ENCODE assay signal across 10 mouse cellular contexts in genomic region chr11:95503581-95504180, GRCm38 (mm10). TPM values are rescaled to one million over a fixed set of nuclear protein-coding genes. Genes with fewer than 3 reads are reported as not detected.
DNase-seq lines count a peak whose midpoint lies in the region; ATAC-seq and TF ChIP-seq lines count a peak whose summit lies in the region.
"Had no signal": no experiment of that assay in that cellular context is flagged by ENCODE, and none has a peak within 500 bp of the region (broad histone marks: within the 10 kb centered on the region; RNA-seq: fewer than 3 reads in every experiment).

No protein-coding gene starts in this region.

- no peak for TF ChIP-seq EP300 in heart, postnatal 0 days (IDR thresholded peaks at IDR 0.05; ENCODE audit: low read depth)

- H3K36me3 ChIP-seq in midbrain, postnatal 0 days (ENCODE audit: insufficient read depth, low read length), result no peaks in the 10 kb centered on the region
- H3K36me3 ChIP-seq in midbrain, embryonic 10.5 days, result 0 out of 2 replicates have a peak, but pooled peaks cover 2% of the 10 kb centered on the region
- 0 out of 2 replicates have a peak, but pooled peaks cover under 1% of the 10 kb centered on the region for H3K36me3 ChIP-seq in heart, postnatal 0 days (replicated peaks; ENCODE audit: control insufficient read depth, insufficient read depth, low read length)
- H3K36me3 ChIP-seq in intestine, embryonic 15.5 days, result no peaks in the 10 kb centered on the region
- H3K36me3 ChIP-seq: embryonic facial prominence, embryonic 13.5 days; liver, embryonic 13.5 days had no signal

- DNase-seq in cerebellum, adult 11-12 months, result peak; percentile 29
- DNase-seq in cerebellum, postnatal 36 days, result no peak
- DNase-seq in midbrain, postnatal 0 days (ENCODE audit: low spot score), result peak; percentile 39
- DNase-seq in midbrain, embryonic 10.5 days (ENCODE audit: low spot score), result no peak
- peak; percentile 56 for DNase-seq in heart, postnatal 0 days (ENCODE audit: low spot score)
- peak; percentile 29 for DNase-seq in skeletal muscle tissue, adult 2 months (ENCODE audit: low read depth, low spot score)
- no peak for DNase-seq in layer of hippocampus, postnatal 36 days
- DNase-seq: liver, embryonic 13.5 days had no signal

- 61% methylated on average over 10 of the region's 10 CpGs for WGBS in midbrain, postnatal 0 days
- 75% methylated on average over 10 of the region's 10 CpGs for WGBS in midbrain, embryonic 10.5 days
- 32% methylated on average over 10 of the region's 10 CpGs for WGBS in heart, postnatal 0 days
- WGBS in intestine, embryonic 15.5 days, result 47% methylated on average over 10 of the region's 10 CpGs

- no peaks in the 10 kb centered on the region; the same call in 1 of the 2 replicates for H3K27me3 ChIP-seq in midbrain, postnatal 0 days (ENCODE audit: insufficient read depth, low read length)
- H3K27me3 ChIP-seq in midbrain, embryonic 10.5 days (ENCODE audit: low read depth, poor library complexity, severe bottlenecking), result peaks cover 22% of the 10 kb centered on the region; the same call in 1 of the 2 replicates
- H3K27me3 ChIP-seq in heart, postnatal 0 days (ENCODE audit: control insufficient read depth, insufficient read depth, low read length), result no peaks in the 10 kb centered on the region
- no peaks in the 10 kb centered on the region for H3K27me3 ChIP-seq in intestine, embryonic 15.5 days (replicated peaks)
- H3K27me3 ChIP-seq: embryonic facial prominence, embryonic 13.5 days had no signal

- H3K9ac ChIP-seq in midbrain, postnatal 0 days (replicated peaks; ENCODE audit: low read length, poor library complexity, severe bottlenecking), result no peak overlapping the region
- H3K9ac ChIP-seq in heart, postnatal 0 days (replicated peaks; ENCODE audit: low read depth, low read length), result 0 out of 2 replicates have a peak overlapping the region, but pooled peaks have one; percentile 27
- H3K9ac ChIP-seq in intestine, embryonic 15.5 days, result no peak overlapping the region
- H3K9ac ChIP-seq: embryonic facial prominence, embryonic 13.5 days; liver, embryonic 13.5 days had no signal

- no peaks in the 10 kb centered on the region for H3K9me3 ChIP-seq in midbrain, postnatal 0 days (ENCODE audit: low read length)
- no peaks in the 10 kb centered on the region for H3K9me3 ChIP-seq in midbrain, embryonic 10.5 days (replicated peaks)
- no peaks in the 10 kb centered on the region for H3K9me3 ChIP-seq in heart, postnatal 0 days (replicated peaks; ENCODE audit: control insufficient read depth, low read length)
- H3K9me3 ChIP-seq in intestine, embryonic 15.5 days, result no peaks in the 10 kb centered on the region
- H3K9me3 ChIP-seq: embryonic facial prominence, embryonic 13.5 days; liver, embryonic 13.5 days had no signal

- H3K4me3 ChIP-seq in midbrain, postnatal 0 days (ENCODE audit: low read depth, low read length), result no peak overlapping the region
- H3K4me3 ChIP-seq in midbrain, embryonic 10.5 days, result no peak overlapping the region
- H3K4me3 ChIP-seq in heart, postnatal 0 days (ENCODE audit: low read depth, low read length), result no peak overlapping the region
- no peak overlapping the region for H3K4me3 ChIP-seq in intestine, embryonic 15.5 days (replicated peaks)
- H3K4me3 ChIP-seq: embryonic facial prominence, embryonic 13.5 days; liver, embryonic 13.5 days had no signal

- TF ChIP-seq CTCF in midbrain, postnatal 0 days (IDR thresholded peaks at IDR 0.05), result no peak
- TF ChIP-seq CTCF in heart, postnatal 0 days (IDR thresholded peaks at IDR 0.05; ENCODE audit: low read depth), result no peak

- no peak overlapping the region for H3K4me2 ChIP-seq in midbrain, postnatal 0 days (ENCODE audit: low read depth, low read length, poor library complexity, severe bottlenecking)
- H3K4me2 ChIP-seq in heart, postnatal 0 days (ENCODE audit: low read depth, low read length), result peak overlapping the region; percentile 31; the same call in 1 of the 2 replicates
- H3K4me2 ChIP-seq in intestine, embryonic 15.5 days (replicated peaks), result no peak overlapping the region
- H3K4me2 ChIP-seq: embryonic facial prominence, embryonic 13.5 days; liver, embryonic 13.5 days had no signal

- no peaks in the 10 kb centered on the region; the same call in 1 of the 2 replicates for H3K4me1 ChIP-seq in midbrain, postnatal 0 days (ENCODE audit: insufficient read depth, low read length)
- H3K4me1 ChIP-seq in midbrain, embryonic 10.5 days, result peaks cover 32% of the 10 kb centered on the region
- H3K4me1 ChIP-seq in heart, postnatal 0 days (ENCODE audit: control insufficient read depth, insufficient read depth), result peaks cover 10% of the 10 kb centered on the region
- peaks cover 7% of the 10 kb centered on the region for H3K4me1 ChIP-seq in intestine, embryonic 15.5 days (replicated peaks)

- ATAC-seq in midbrain, postnatal 0 days (ENCODE audit: low FRiP score), result no peak
- ATAC-seq in heart, postnatal 0 days (ENCODE audit: insufficient read depth, low read depth), result peak; percentile 72
- no peak for ATAC-seq in intestine, embryonic 15.5 days

- H3K27ac ChIP-seq in midbrain, postnatal 0 days (ENCODE audit: low read depth, low read length), result no peak overlapping the region
- no peak overlapping the region for H3K27ac ChIP-seq in midbrain, embryonic 10.5 days (replicated peaks)
- H3K27ac ChIP-seq in heart, postnatal 0 days (ENCODE audit: low read depth), result peak overlapping the region; percentile 77
- no peak overlapping the region for H3K27ac ChIP-seq in intestine, embryonic 15.5 days
- H3K27ac ChIP-seq: embryonic facial prominence, embryonic 13.5 days; liver, embryonic 13.5 days had no signal

RNA-seq across cellular contexts. Expression of gene Nxph3, which starts 10.7 kb away (rescaled TPM):
- 22.3 and 22.8 TPM in 2 replicates for total RNA-seq in midbrain, postnatal 0 days (2014; rRNA removed)
- polyA plus RNA-seq in midbrain, postnatal 0 days (2015; fragmentation: Nextera tagmentation; extraction: Ambion mirVana), result 5.1 and 5.6 TPM in 2 replicates
- polyA plus RNA-seq in midbrain, embryonic 10.5 days (2016; fragmentation: Nextera tagmentation; extraction: Ambion mirVana), result 0.68 and 0.78 TPM in 2 replicates
- not detected in 2 replicates for total RNA-seq in heart, postnatal 0 days (2014; rRNA removed; ENCODE audit: low replicate concordance)
- 0.08 and 0.14 TPM in 2 replicates for polyA plus RNA-seq in heart, postnatal 0 days (2015; fragmentation: Nextera tagmentation; extraction: Ambion mirVana)
- polyA plus RNA-seq in intestine, embryonic 15.5 days (2015; fragmentation: Nextera tagmentation; extraction: Ambion mirVana), result 0.46 and 0.58 TPM in 2 replicates
- total RNA-seq in layer of hippocampus, postnatal 36 days (2021), result 10 to 100 TPM; 15.3 to 17.2 TPM

Comparison
In these comparisons a context has a peak if more than half of its experiments do, and no peak if none do; other contexts are left out.
1. DNase-seq: peak in cerebellum, adult 11-12 months (single experiment), midbrain, postnatal 0 days (single experiment), heart, postnatal 0 days (single experiment) and skeletal muscle tissue, adult 2 months (single experiment); none in cerebellum, postnatal 36 days (0 of 2), midbrain, embryonic 10.5 days (single experiment) and layer of hippocampus, postnatal 36 days (0 of 2).